Mouse (Mus musculus): Measurements from ENCODE around the gene Gpx3. TPM values are rescaled to one million over a fixed set of nuclear protein-coding genes. Genes with fewer than 3 reads are reported as not detected.
"Not testable (repeated sequence)": the region's sequence is repeated elsewhere in the genome, so short reads cannot be mapped to it uniquely, and the experiment has no call there.

Gpx3 gene
- polyA plus RNA-seq, 1 experiment from 2014 or later, result 26.5 TPM

GRCm38 (mm10) chr11:54957708-54958107 lies 55.5 kb downstream of the Gpx3 start:
- WGBS, result 90% methylated on average over 3 of the region's 3 CpGs
- H3K9me3 ChIP-seq; H3K36me3 ChIP-seq (replicated peaks); H3K4me3 ChIP-seq; H3K27me3 ChIP-seq (replicated peaks); H3K9ac ChIP-seq; H3K27ac ChIP-seq; ATAC-seq (replicated peaks); H3K4me2 ChIP-seq: not testable (repeated sequence)
- H3K4me1 ChIP-seq, result peaks cover 14% of the 10 kb centered on the region

- 64% methylated on average over 3 of the region's 3 CpGs for WGBS
- H3K9me3 ChIP-seq, result no peaks in the 10 kb centered on the region
- no peaks in the 10 kb centered on the region for H3K36me3 ChIP-seq (replicated peaks)
- H3K4me1 ChIP-seq, result peaks cover 14% of the 10 kb centered on the region
- H3K4me3 ChIP-seq, result no peak overlapping the region
- no peak for ATAC-seq (replicated peaks)
- no peak overlapping the region for H3K4me2 ChIP-seq
- no peak overlapping the region for H3K9ac ChIP-seq
- H3K27ac ChIP-seq, result no peak overlapping the region
- H3K27me3 ChIP-seq (replicated peaks), result no peaks in the 10 kb centered on the region
Measured at GRCm38 (mm10) chr11:54958571-54959073, 56.4 kb downstream of the Gpx3 start.

Other genes with a start within 250 kb of the Gpx3 start
- gene Cdc42se2, start 114.8 kb upstream of the Gpx3 start, polyA plus RNA-seq (2015; fragmentation: Nextera tagmentation; extraction: Ambion mirVana), result 157 and 159 TPM in 2 replicates
- 11.5 and 14.1 TPM in 2 replicates for gene Lyrm7, start 41.5 kb upstream of the Gpx3 start, polyA plus RNA-seq (2015; fragmentation: Nextera tagmentation; extraction: Ambion mirVana)
- gene Hint1, start 36.1 kb upstream of the Gpx3 start, polyA plus RNA-seq (2015; fragmentation: Nextera tagmentation; extraction: Ambion mirVana), result 589 and 658 TPM in 2 replicates
- 15.4 and 16.4 TPM in 2 replicates for gene Tnip1, start 60.5 kb downstream of the Gpx3 start, polyA plus RNA-seq (2015; fragmentation: Nextera tagmentation; extraction: Ambion mirVana)
- gene Anxa6, start 131.0 kb downstream of the Gpx3 start, polyA plus RNA-seq (2015; fragmentation: Nextera tagmentation; extraction: Ambion mirVana), result 42.2 and 48.0 TPM in 2 replicates
- 0.34 and 0.36 TPM in 2 replicates for gene Ccdc69, start 175.7 kb downstream of the Gpx3 start, polyA plus RNA-seq (2015; fragmentation: Nextera tagmentation; extraction: Ambion mirVana)
- 23.2 and 23.3 TPM in 2 replicates for gene Gm2a, start 195.7 kb downstream of the Gpx3 start, polyA plus RNA-seq (2015; fragmentation: Nextera tagmentation; extraction: Ambion mirVana)
- not detected in 2 replicates for gene Slc36a3, start 249.3 kb downstream of the Gpx3 start, polyA plus RNA-seq (2015; fragmentation: Nextera tagmentation; extraction: Ambion mirVana)

Data from midbrain, embryonic 15.5 days (tissue).